Mouse (Mus musculus): ENCODE measurements around the gene Prkcb. TPM values are rescaled to one million over a fixed set of nuclear protein-coding genes. Genes with fewer than 3 reads are reported as not detected.

Gene Prkcb
- polyA plus RNA-seq, 1 experiment: 6.1 TPM

GRCm38 (mm10) chr7:122350741-122351140 is 62.2 kb downstream of the Prkcb start:
- DNase-seq: no peak

GRCm38 (mm10) chr7:122351816-122352215 is 63.3 kb downstream of the Prkcb start:
- TF ChIP-seq POLR2A (IDR thresholded peaks at IDR 0.05; ENCODE audit: low read depth, low read length): no peak
- no peak for TF ChIP-seq CTCF (conservative IDR thresholded peaks at IDR 0.05; ENCODE audit: insufficient read depth, insufficient read length, low read depth, low read length)
- H3K4me3 ChIP-seq (ENCODE audit: insufficient read depth, low read depth, low read length): no peak overlapping the region
- H3K27ac ChIP-seq (ENCODE audit: insufficient read depth, low read depth, low read length): no peak overlapping the region
- no peak for DNase-seq
- no peaks in the 10 kb centered on the region for H3K27me3 ChIP-seq (replicated peaks; ENCODE audit: control insufficient read depth, insufficient read depth, low read length)
- WGBS: 70% methylated on average over 4 of the region's 4 CpGs
- H3K4me1 ChIP-seq (ENCODE audit: control insufficient read depth, insufficient read depth, low read length): no peaks in the 10 kb centered on the region
- no peaks in the 10 kb centered on the region for H3K36me3 ChIP-seq (ENCODE audit: control insufficient read depth, insufficient read depth, low read length)

More at GRCm38 (mm10) chr7:122350741-122351140, 62.2 kb downstream of the Prkcb start:
- H3K4me1 ChIP-seq (ENCODE audit: control insufficient read depth, insufficient read depth, low read length): no peaks in the 10 kb centered on the region
- no peak overlapping the region for H3K27ac ChIP-seq (ENCODE audit: insufficient read depth, low read depth, low read length)
- TF ChIP-seq CTCF (conservative IDR thresholded peaks at IDR 0.05; ENCODE audit: insufficient read depth, insufficient read length, low read depth, low read length) (no peak), POLR2A (IDR thresholded peaks at IDR 0.05; ENCODE audit: low read depth, low read length) (no peak)
- no peaks in the 10 kb centered on the region for H3K27me3 ChIP-seq (replicated peaks; ENCODE audit: control insufficient read depth, insufficient read depth, low read length)
- WGBS: 70% methylated on average over 2 of the region's 2 CpGs
- H3K36me3 ChIP-seq (ENCODE audit: control insufficient read depth, insufficient read depth, low read length): no peaks in the 10 kb centered on the region
- H3K4me3 ChIP-seq (ENCODE audit: insufficient read depth, low read depth, low read length): no peak overlapping the region

- 70% methylated on average over 12 of the region's 12 CpGs for WGBS
- no peak overlapping the region for H3K4me3 ChIP-seq (ENCODE audit: insufficient read depth, low read depth, low read length)
- TF ChIP-seq CTCF (conservative IDR thresholded peaks at IDR 0.05; ENCODE audit: insufficient read depth, insufficient read length, low read depth, low read length) (no peak), POLR2A (IDR thresholded peaks at IDR 0.05; ENCODE audit: low read depth, low read length) (no peak)
- H3K4me1 ChIP-seq (ENCODE audit: control insufficient read depth, insufficient read depth, low read length): no peaks in the 10 kb centered on the region
- no peak for DNase-seq
- H3K36me3 ChIP-seq (ENCODE audit: control insufficient read depth, insufficient read depth, low read length): no peaks in the 10 kb centered on the region
- H3K27ac ChIP-seq (ENCODE audit: insufficient read depth, low read depth, low read length): no peak overlapping the region
- H3K27me3 ChIP-seq (replicated peaks; ENCODE audit: control insufficient read depth, insufficient read depth, low read length): no peaks in the 10 kb centered on the region
These were observed 64.2 kb downstream of the Prkcb start for GRCm38 (mm10) chr7:122352566-122353277.

DNA sequence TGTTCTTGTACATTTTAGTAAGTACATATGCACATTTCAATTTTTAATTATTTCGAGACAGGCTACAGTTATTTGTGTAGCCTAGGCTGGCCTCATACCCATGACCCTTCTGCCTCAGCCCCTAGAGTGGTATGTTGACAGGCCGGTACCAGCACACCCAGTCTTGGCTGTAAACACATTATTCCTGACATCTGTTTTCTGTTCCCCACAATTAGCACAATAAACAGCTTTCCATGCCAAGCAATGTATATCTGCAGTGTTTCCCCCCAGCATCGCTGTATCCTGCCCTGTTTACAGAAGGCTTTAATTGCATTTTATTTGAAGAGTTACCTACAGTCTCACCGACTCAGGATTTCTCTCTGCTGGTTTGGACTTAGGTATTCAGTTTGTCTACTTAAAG is 64.8 kb downstream of the Prkcb start:
- no peak for DNase-seq
- no peaks in the 10 kb centered on the region for H3K36me3 ChIP-seq (ENCODE audit: control insufficient read depth, insufficient read depth, low read length)
- H3K27ac ChIP-seq (ENCODE audit: insufficient read depth, low read depth, low read length): no peak overlapping the region
- H3K4me1 ChIP-seq (ENCODE audit: control insufficient read depth, insufficient read depth, low read length): no peaks in the 10 kb centered on the region
- no peak overlapping the region for H3K4me3 ChIP-seq (ENCODE audit: insufficient read depth, low read depth, low read length)
- TF ChIP-seq POLR2A (IDR thresholded peaks at IDR 0.05; ENCODE audit: low read depth, low read length) (no peak), CTCF (conservative IDR thresholded peaks at IDR 0.05; ENCODE audit: insufficient read depth, insufficient read length, low read depth, low read length) (no peak)
- H3K27me3 ChIP-seq (replicated peaks; ENCODE audit: control insufficient read depth, insufficient read depth, low read length): no peaks in the 10 kb centered on the region
- WGBS: 84% methylated on average over 4 of the region's 4 CpGs

DNA sequence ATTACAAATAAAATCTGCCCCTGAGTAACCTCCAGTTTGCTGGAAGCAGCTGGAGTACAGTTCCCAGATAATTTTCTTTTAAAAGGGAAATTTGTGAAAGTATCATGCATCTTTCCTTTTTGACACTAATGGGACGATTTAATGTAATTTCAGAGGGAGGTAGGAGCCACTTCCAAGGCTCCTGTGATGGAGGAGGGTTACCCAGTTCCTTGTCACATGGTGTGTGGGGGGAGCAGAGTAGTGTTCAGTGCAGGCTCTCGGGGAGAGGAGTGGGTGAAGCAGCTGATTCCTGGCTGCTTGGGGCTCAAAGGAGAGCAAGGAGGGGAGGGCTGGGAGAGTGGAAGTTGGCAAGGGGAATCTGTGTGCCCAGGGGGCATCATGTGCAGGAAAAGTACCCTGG is 68.4 kb downstream of the Prkcb start:
- no peaks in the 10 kb centered on the region for H3K4me1 ChIP-seq (ENCODE audit: control insufficient read depth, insufficient read depth, low read length)
- H3K27me3 ChIP-seq (replicated peaks; ENCODE audit: control insufficient read depth, insufficient read depth, low read length): no peaks in the 10 kb centered on the region
- DNase-seq: no peak
- 45% methylated on average over 2 of the region's 2 CpGs for WGBS
- TF ChIP-seq CTCF (conservative IDR thresholded peaks at IDR 0.05; ENCODE audit: insufficient read depth, insufficient read length, low read depth, low read length) (no peak), POLR2A (IDR thresholded peaks at IDR 0.05; ENCODE audit: low read depth, low read length) (no peak)
- H3K27ac ChIP-seq (ENCODE audit: insufficient read depth, low read depth, low read length): no peak overlapping the region
- H3K4me3 ChIP-seq (ENCODE audit: insufficient read depth, low read depth, low read length): no peak overlapping the region
- H3K36me3 ChIP-seq (ENCODE audit: control insufficient read depth, insufficient read depth, low read length): no peaks in the 10 kb centered on the region

- TF ChIP-seq CTCF (conservative IDR thresholded peaks at IDR 0.05; ENCODE audit: insufficient read depth, insufficient read length, low read depth, low read length): no peak
- TF ChIP-seq POLR2A (IDR thresholded peaks at IDR 0.05; ENCODE audit: low read depth, low read length): no peak
- Histone ChIP-seq H3K36me3 (ENCODE audit: control insufficient read depth, insufficient read depth, low read length) (no peaks in the 10 kb centered on the region), H3K27me3 (replicated peaks; ENCODE audit: control insufficient read depth, insufficient read depth, low read length) (no peaks in the 10 kb centered on the region), H3K4me3 (ENCODE audit: insufficient read depth, low read depth, low read length) (no peak overlapping the region), H3K27ac (ENCODE audit: insufficient read depth, low read depth, low read length) (no peak overlapping the region), H3K4me1 (ENCODE audit: control insufficient read depth, insufficient read depth, low read length) (no peaks in the 10 kb centered on the region)
- DNase-seq: peak; percentile 15
- 72% methylated on average over 7 of the region's 7 CpGs for WGBS
These were observed 69.3 kb downstream of the Prkcb start for GRCm38 (mm10) chr7:122357847-122358246.

- WGBS: 66% methylated on average over 1 of the region's 1 CpGs
- no peaks in the 10 kb centered on the region for H3K27me3 ChIP-seq (replicated peaks; ENCODE audit: control insufficient read depth, insufficient read depth, low read length)
These were observed 78.1 kb downstream of the Prkcb start for GRCm38 (mm10) chr7:122366635-122367034.

More at GRCm38 (mm10) chr7:122366635-122367034, 78.1 kb downstream of the Prkcb start:
- DNase-seq: no peak
- no peak for TF ChIP-seq CTCF (conservative IDR thresholded peaks at IDR 0.05; ENCODE audit: insufficient read depth, insufficient read length, low read depth, low read length)
- no peak for TF ChIP-seq POLR2A (IDR thresholded peaks at IDR 0.05; ENCODE audit: low read depth, low read length)
- Histone ChIP-seq H3K36me3 (ENCODE audit: control insufficient read depth, insufficient read depth, low read length) (no peaks in the 10 kb centered on the region), H3K4me1 (ENCODE audit: control insufficient read depth, insufficient read depth, low read length) (no peaks in the 10 kb centered on the region), H3K4me3 (ENCODE audit: insufficient read depth, low read depth, low read length) (no peak overlapping the region), H3K27ac (ENCODE audit: insufficient read depth, low read depth, low read length) (no peak overlapping the region)
